Mouse (Mus musculus): ENCODE results near the gene Rpap3.

Rpap3 gene

GRCm38 (mm10) chr15:97742600-97742999 lies 37.0 kb upstream of the Rpap3 start:
- Histone ChIP-seq H3K4me1 (replicated peaks; ENCODE audit: low read depth, low read length) (peaks cover 5% of the 10 kb centered on the region), H3K27me3 (ENCODE audit: insufficient read depth, low read length) (peaks cover 3% of the 10 kb centered on the region; the same call in 1 of the 2 replicates), H3K9me3 (ENCODE audit: low read length) (peaks cover 16% of the 10 kb centered on the region), H3K36me3 (ENCODE audit: insufficient read depth, low read length) (peaks cover 21% of the 10 kb centered on the region), H3K4me3 (replicated peaks; ENCODE audit: low read length) (no peak overlapping the region)
- TF ChIP-seq POU5F1 (IDR thresholded peaks at IDR 0.05; ENCODE audit: borderline replicate concordance, low read length) (no peak), NANOG (IDR thresholded peaks at IDR 0.05; ENCODE audit: borderline replicate concordance, low read length) (no peak), CTCF (conservative IDR thresholded peaks at IDR 0.05; ENCODE audit: low read length) (no peak)

- Histone ChIP-seq H3K27me3 (ENCODE audit: insufficient read depth, low read length) (peaks cover 3% of the 10 kb centered on the region; the same call in 1 of the 2 replicates), H3K4me1 (replicated peaks; ENCODE audit: low read depth, low read length) (peaks cover 5% of the 10 kb centered on the region), H3K36me3 (ENCODE audit: insufficient read depth, low read length) (peaks cover 19% of the 10 kb centered on the region), H3K4me3 (replicated peaks; ENCODE audit: low read length) (no peak overlapping the region), H3K9me3 (ENCODE audit: low read length) (peaks cover 21% of the 10 kb centered on the region)
- TF ChIP-seq NANOG (IDR thresholded peaks at IDR 0.05; ENCODE audit: borderline replicate concordance, low read length) = no peak
- no peak for TF ChIP-seq CTCF (conservative IDR thresholded peaks at IDR 0.05; ENCODE audit: low read length)
- TF ChIP-seq POU5F1 (IDR thresholded peaks at IDR 0.05; ENCODE audit: borderline replicate concordance, low read length) = no peak
Measured at GRCm38 (mm10) chr15:97742074-97742473, 36.4 kb upstream of the Rpap3 start.

- no peak for TF ChIP-seq NANOG (IDR thresholded peaks at IDR 0.05; ENCODE audit: borderline replicate concordance, low read length)
- TF ChIP-seq POU5F1 (IDR thresholded peaks at IDR 0.05; ENCODE audit: borderline replicate concordance, low read length) = no peak
- TF ChIP-seq CTCF (conservative IDR thresholded peaks at IDR 0.05; ENCODE audit: low read length) = no peak
Measured at GRCm38 (mm10) chr15:97741662-97742061, 36.0 kb upstream of the Rpap3 start.

GRCm38 (mm10) chr15:97740283-97740732 lies 34.7 kb upstream of the Rpap3 start:
- no peak overlapping the region for H3K4me3 ChIP-seq (replicated peaks; ENCODE audit: low read length)
- H3K4me1 ChIP-seq (replicated peaks; ENCODE audit: low read depth, low read length) = peaks cover 3% of the 10 kb centered on the region
- H3K27me3 ChIP-seq (ENCODE audit: insufficient read depth, low read length) = peaks cover 3% of the 10 kb centered on the region; the same call in 1 of the 2 replicates
- no peak for TF ChIP-seq CTCF (conservative IDR thresholded peaks at IDR 0.05; ENCODE audit: low read length)
- TF ChIP-seq NANOG (IDR thresholded peaks at IDR 0.05; ENCODE audit: borderline replicate concordance, low read length) = no peak
- no peak for TF ChIP-seq POU5F1 (IDR thresholded peaks at IDR 0.05; ENCODE audit: borderline replicate concordance, low read length)
- peaks cover 28% of the 10 kb centered on the region for H3K9me3 ChIP-seq (ENCODE audit: low read length)
- peaks cover 5% of the 10 kb centered on the region for H3K36me3 ChIP-seq (ENCODE audit: insufficient read depth, low read length)

More at GRCm38 (mm10) chr15:97741662-97742061, 36.0 kb upstream of the Rpap3 start:
- H3K27me3 ChIP-seq (ENCODE audit: insufficient read depth, low read length) = peaks cover 3% of the 10 kb centered on the region; the same call in 1 of the 2 replicates
- H3K9me3 ChIP-seq (ENCODE audit: low read length) = peaks cover 25% of the 10 kb centered on the region
- H3K4me3 ChIP-seq (replicated peaks; ENCODE audit: low read length) = no peak overlapping the region
- peaks cover 5% of the 10 kb centered on the region for H3K4me1 ChIP-seq (replicated peaks; ENCODE audit: low read depth, low read length)
- H3K36me3 ChIP-seq (ENCODE audit: insufficient read depth, low read length) = peaks cover 15% of the 10 kb centered on the region

GRCm38 (mm10) chr15:97738923-97739322 lies 33.3 kb upstream of the Rpap3 start:
- peaks cover 3% of the 10 kb centered on the region; the same call in 1 of the 2 replicates for H3K27me3 ChIP-seq (ENCODE audit: insufficient read depth, low read length)
- H3K36me3 ChIP-seq (ENCODE audit: insufficient read depth, low read length) = no peaks in the 10 kb centered on the region; the same call in 1 of the 2 replicates
- TF ChIP-seq POU5F1 (IDR thresholded peaks at IDR 0.05; ENCODE audit: borderline replicate concordance, low read length) (no peak), NANOG (IDR thresholded peaks at IDR 0.05; ENCODE audit: borderline replicate concordance, low read length) (no peak), CTCF (conservative IDR thresholded peaks at IDR 0.05; ENCODE audit: low read length) (no peak)
- peaks cover 31% of the 10 kb centered on the region for H3K9me3 ChIP-seq (ENCODE audit: low read length)
- no peak overlapping the region for H3K4me3 ChIP-seq (replicated peaks; ENCODE audit: low read length)
- H3K4me1 ChIP-seq (replicated peaks; ENCODE audit: low read depth, low read length) = no peaks in the 10 kb centered on the region

- H3K9me3 ChIP-seq (ENCODE audit: low read length) = peaks cover 61% of the 10 kb centered on the region
- no peak overlapping the region for H3K4me3 ChIP-seq (replicated peaks; ENCODE audit: low read length)
- no peaks in the 10 kb centered on the region for H3K4me1 ChIP-seq (replicated peaks; ENCODE audit: low read depth, low read length)
Measured at GRCm38 (mm10) chr15:97731988-97732387, 26.4 kb upstream of the Rpap3 start.

GRCm38 (mm10) chr15:97731111-97731510 lies 25.5 kb upstream of the Rpap3 start, which contains the start of gene Endou:
Endou (minus strand) TSS chr15:97731339.
- Histone ChIP-seq H3K4me3 (replicated peaks; ENCODE audit: low read length) (no peak within 1 kb of the TSS), H3K27me3 (ENCODE audit: insufficient read depth, low read length) (no peaks in the 10 kb centered on the region; the same call in 1 of the 2 replicates), H3K4me1 (replicated peaks; ENCODE audit: low read depth, low read length) (no peaks in the 10 kb centered on the region), H3K9me3 (ENCODE audit: low read length) (peaks cover 55% of the 10 kb centered on the region), H3K36me3 (ENCODE audit: insufficient read depth, low read length) (no peaks in the 10 kb centered on the region)
- no peak for TF ChIP-seq NANOG (IDR thresholded peaks at IDR 0.05; ENCODE audit: borderline replicate concordance, low read length)
- TF ChIP-seq POU5F1 (IDR thresholded peaks at IDR 0.05; ENCODE audit: borderline replicate concordance, low read length) = no peak
- TF ChIP-seq CTCF (conservative IDR thresholded peaks at IDR 0.05; ENCODE audit: low read length) = no peak

More at GRCm38 (mm10) chr15:97731988-97732387, 26.4 kb upstream of the Rpap3 start:
- Histone ChIP-seq H3K27me3 (ENCODE audit: insufficient read depth, low read length) (no peaks in the 10 kb centered on the region; the same call in 1 of the 2 replicates), H3K36me3 (ENCODE audit: insufficient read depth, low read length) (no peaks in the 10 kb centered on the region; the same call in 1 of the 2 replicates)
- TF ChIP-seq NANOG (IDR thresholded peaks at IDR 0.05; ENCODE audit: borderline replicate concordance, low read length) = no peak
- no peak for TF ChIP-seq CTCF (conservative IDR thresholded peaks at IDR 0.05; ENCODE audit: low read length)
- TF ChIP-seq POU5F1 (IDR thresholded peaks at IDR 0.05; ENCODE audit: borderline replicate concordance, low read length) = no peak

- Histone ChIP-seq H3K9me3 (ENCODE audit: low read length) (peaks cover 55% of the 10 kb centered on the region), H3K27me3 (ENCODE audit: insufficient read depth, low read length) (no peaks in the 10 kb centered on the region; the same call in 1 of the 2 replicates), H3K4me3 (replicated peaks; ENCODE audit: low read length) (no peak overlapping the region), H3K4me1 (replicated peaks; ENCODE audit: low read depth, low read length) (no peaks in the 10 kb centered on the region), H3K36me3 (ENCODE audit: insufficient read depth, low read length) (no peaks in the 10 kb centered on the region)
- TF ChIP-seq NANOG (IDR thresholded peaks at IDR 0.05; ENCODE audit: borderline replicate concordance, low read length) (no peak), CTCF (conservative IDR thresholded peaks at IDR 0.05; ENCODE audit: low read length) (no peak), POU5F1 (IDR thresholded peaks at IDR 0.05; ENCODE audit: borderline replicate concordance, low read length) (no peak)
Measured at GRCm38 (mm10) chr15:97730365-97730764, 24.7 kb upstream of the Rpap3 start.
